Mouse (Mus musculus) frontal cortex, postnatal 10 days (tissue): ENCODE results near the gene Rhot1.
"Not testable (repeated sequence)": the region's sequence is repeated elsewhere in the genome, so short reads cannot be mapped to it uniquely, and the experiment has no call there.

Source experiments
- DNase-seq, 2 experiments: peaks; one replicate each; pipeline ENCODE4 v3.0.0; 2022; ENCODE audit warnings: low spot score in 2 of 2, mixed read lengths in 1 of 2

The Rhot1 gene

GRCm38 (mm10) chr11:80208860-80209800 is at the start of gene Rhot1:
Rhot1 (plus strand) TSS chr11:80209019.
- peak; percentile 88 to 94 for DNase-seq

- DNase-seq = no peak
Observed at GRCm38 (mm10) chr11:80161041-80161440, 47.8 kb upstream of the Rhot1 start.

- no peak for DNase-seq
Observed at GRCm38 (mm10) chr11:80163362-80164116, 45.3 kb upstream of the Rhot1 start.

GRCm38 (mm10) chr11:80164224-80164623 is 44.6 kb upstream of the Rhot1 start:
- DNase-seq = no peak

GRCm38 (mm10) chr11:80168121-80168520 is 40.7 kb upstream of the Rhot1 start:
- DNase-seq = no peak

- no peak for DNase-seq
Observed at GRCm38 (mm10) chr11:80168611-80169249, 40.1 kb upstream of the Rhot1 start.

- no peak for DNase-seq
Observed at GRCm38 (mm10) chr11:80169629-80170028, 39.2 kb upstream of the Rhot1 start.

- DNase-seq = no peak
Observed at GRCm38 (mm10) chr11:80170351-80170750, 38.5 kb upstream of the Rhot1 start.

GRCm38 (mm10) chr11:80171884-80172283 is 36.9 kb upstream of the Rhot1 start:
- DNase-seq = no peak

GRCm38 (mm10) chr11:80173963-80174670 is 34.7 kb upstream of the Rhot1 start:
- no peak for DNase-seq

GRCm38 (mm10) chr11:80176911-80177895 is 31.6 kb upstream of the Rhot1 start:
- DNase-seq = peak; percentile 20 to 33

- no peak for DNase-seq
Observed at GRCm38 (mm10) chr11:80178316-80178715, 30.5 kb upstream of the Rhot1 start.

- no peak for DNase-seq
Observed at GRCm38 (mm10) chr11:80181021-80181749, 27.6 kb upstream of the Rhot1 start.

- not testable (repeated sequence) for DNase-seq
Observed at GRCm38 (mm10) chr11:80183054-80183704, 25.6 kb upstream of the Rhot1 start.

GRCm38 (mm10) chr11:80183705-80184255 is 25.0 kb upstream of the Rhot1 start, which contains the start of gene Rnf135:
Rnf135 (plus strand) TSS chr11:80183851.
- DNase-seq = peak; percentile 66 to 74

- no peak for DNase-seq
Observed at GRCm38 (mm10) chr11:80184531-80185071, 24.2 kb upstream of the Rhot1 start.

GRCm38 (mm10) chr11:80185441-80185976 is 23.3 kb upstream of the Rhot1 start:
- not testable (repeated sequence) for DNase-seq

GRCm38 (mm10) chr11:80190280-80190679 is 18.5 kb upstream of the Rhot1 start:
- DNase-seq = no peak
